Mouse (Mus musculus) liver, postnatal 0 days (tissue): Measurements from ENCODE around the gene Hoxa3.

ENCODE experiments used
- CTCF ChIP-seq: sonication (generic); IDR thresholded peaks from 2 replicates; pipeline ENCODE4 v1.5.1; 2016; ENCODE audit warnings: antibody characterized with exemption, low read depth
- EP300 ChIP-seq: IDR thresholded peaks from 2 replicates; pipeline ENCODE4 v1.6.1; 2016; ENCODE audit warnings: antibody characterized with exemption, low read depth, mild to moderate bottlenecking

DNA sequence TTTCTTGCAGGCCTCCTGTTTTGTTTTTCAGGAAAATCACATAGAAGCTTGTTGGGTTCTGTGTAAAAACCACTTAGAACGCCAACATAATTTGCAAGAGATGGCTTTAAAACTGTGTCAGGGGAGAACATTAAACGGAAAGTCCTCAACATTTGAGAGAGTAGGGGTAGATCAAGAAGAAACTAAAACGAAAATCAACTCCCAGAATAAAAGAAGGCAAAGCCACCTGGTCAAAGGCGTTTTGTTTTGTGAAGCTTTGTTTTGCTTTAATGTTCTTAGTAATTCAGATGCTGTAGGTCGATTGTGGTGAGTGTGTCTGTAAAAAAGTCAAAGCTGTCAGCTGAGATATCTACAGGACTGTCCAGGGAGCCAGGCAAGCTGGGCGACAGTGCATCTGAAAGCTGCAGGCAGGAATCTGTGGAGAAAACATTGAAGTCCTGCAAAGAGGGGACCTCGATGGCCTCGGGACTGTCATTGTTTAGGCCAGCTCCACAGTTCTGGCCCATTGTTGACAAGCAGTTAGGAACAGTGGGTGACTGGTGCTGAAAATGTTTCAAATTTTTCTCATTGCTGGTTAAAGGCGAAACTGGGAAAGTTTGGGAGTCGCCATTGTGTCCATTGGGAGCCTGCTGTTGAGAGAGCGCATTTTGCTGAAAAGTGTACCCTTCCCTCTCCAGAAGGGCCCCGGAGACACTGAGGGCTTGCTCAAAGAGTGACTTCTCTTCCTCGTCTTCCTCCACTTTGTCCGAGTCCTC is 50.3 kb downstream of the Hoxa3 start:
- TF ChIP-seq CTCF (no peak), EP300 (no peak)
